In the genomic region with DNA sequence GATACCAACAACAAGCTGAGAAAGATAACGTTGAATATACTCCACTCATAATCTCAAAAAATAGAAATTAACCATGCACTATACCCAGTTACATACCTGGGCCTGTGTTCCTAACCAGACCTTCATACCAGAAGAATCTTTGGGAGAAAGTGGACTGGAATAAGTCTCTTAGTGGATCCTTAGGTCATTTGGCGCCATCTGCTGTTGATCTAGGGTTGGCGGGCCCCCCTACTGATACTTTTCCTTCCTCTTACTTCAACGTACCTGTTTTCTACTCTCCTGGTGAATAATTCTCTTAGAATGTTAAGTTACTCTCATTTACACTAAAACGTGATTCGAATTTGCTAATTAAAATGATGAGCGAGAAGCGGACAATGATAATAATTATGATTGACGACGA, we compare ENCODE assay signal across 8 mouse cellular contexts. TPM values are rescaled to one million over a fixed set of nuclear protein-coding genes. Genes with fewer than 3 reads are reported as not detected.
DNase-seq lines count a peak whose midpoint lies in the region.

No protein-coding gene starts in this region.

- DNase-seq in adrenal gland, adult 18-20 months (ENCODE audit: low spot score in 2 of 2), result peak; percentile 30 to 52
- no peak for DNase-seq in adrenal gland, postnatal 4 days (ENCODE audit: low spot score in 2 of 2)
- peak; percentile 36 for DNase-seq in urinary bladder, postnatal 14 days (ENCODE audit: low spot score)
- DNase-seq in urinary bladder, adult 18-20 months (ENCODE audit: low spot score in 2 of 2), result no peak
- peak; percentile 9 for DNase-seq in fibroblast of lung, adult 2 months (ENCODE audit: low read depth)
- peak; percentile 62 for DNase-seq in kidney, postnatal 14 days
- DNase-seq in lung, postnatal 10 days, result peak; percentile 63
- peak; percentile 64 to 82 for DNase-seq in spleen, postnatal 4 days (ENCODE audit: low spot score in 2 of 2)

RNA-seq across cellular contexts. Expression of gene Pex5, which starts 35.5 kb away (rescaled TPM):
- 100 to 1,000 TPM; 116 to 119 TPM for total RNA-seq in adrenal gland, adult 18-20 months (2021)
- 10 to 100 TPM; 82.1 to 88.3 TPM for total RNA-seq in adrenal gland, postnatal 4 days (2021)

Comparison
In these comparisons a context has a peak if more than half of its experiments do, and no peak if none do; other contexts are left out.
1. DNase-seq: peak in adrenal gland, adult 18-20 months (2 of 2), urinary bladder, postnatal 14 days (single experiment), fibroblast of lung, adult 2 months (single experiment), kidney, postnatal 14 days (single experiment), lung, postnatal 10 days (single experiment) and spleen, postnatal 4 days (2 of 2); none in adrenal gland, postnatal 4 days (0 of 2) and urinary bladder, adult 18-20 months (0 of 2).